Mouse (Mus musculus): ENCODE measurements around the gene Cacnb2. TPM values are rescaled to one million over a fixed set of nuclear protein-coding genes. Genes with fewer than 3 reads are reported as not detected.

The Cacnb2 gene
- total and polyA plus RNA-seq, 3 experiments = not detected

DNA sequence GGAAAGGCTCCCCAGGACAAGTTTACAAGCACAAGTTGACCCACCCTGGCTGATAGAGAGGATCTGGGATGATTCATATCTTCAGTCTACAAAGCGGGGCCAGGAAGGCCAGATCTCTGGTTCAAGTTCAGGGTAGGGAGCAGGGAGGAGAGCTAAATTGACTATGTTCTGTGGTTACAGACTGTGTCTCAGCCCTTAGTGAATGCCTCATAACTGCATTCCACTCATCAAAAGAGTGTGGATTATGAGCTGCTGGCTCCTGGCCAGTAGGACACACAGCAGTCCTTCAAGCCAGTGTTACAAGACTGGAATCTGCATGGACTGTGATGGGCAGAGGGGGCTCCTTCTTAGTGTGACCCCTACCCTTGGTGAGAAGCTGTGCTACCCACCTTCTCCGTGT lies 48.4 kb downstream of the Cacnb2 start:
- no peak overlapping the region for H3K27ac ChIP-seq (ENCODE audit: control insufficient read depth, low read depth, low read length)

DNA sequence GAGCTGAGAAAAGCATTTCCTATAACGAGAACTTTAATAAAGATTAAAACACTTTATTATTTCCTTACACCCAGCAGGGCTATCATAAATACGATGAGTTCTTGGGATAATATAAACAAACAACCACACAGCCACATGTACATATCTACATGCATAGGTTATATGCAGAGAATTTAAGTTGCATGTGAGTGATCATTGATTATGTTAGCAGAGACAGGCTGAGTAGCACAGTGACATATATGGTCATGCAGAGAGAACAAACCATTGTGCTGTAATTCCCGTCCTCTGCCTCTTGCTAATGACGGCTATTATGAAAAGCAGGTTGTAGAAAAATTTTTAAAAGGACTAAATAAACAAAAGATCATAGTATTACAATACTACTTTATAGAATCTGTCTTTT lies 53.8 kb downstream of the Cacnb2 start:
- H3K9me3 ChIP-seq (replicated peaks; ENCODE audit: insufficient read depth, low read length) = no peaks in the 10 kb centered on the region
- no peak for DNase-seq (ENCODE audit: low read depth, low spot score)
- no peak overlapping the region for H3K9ac ChIP-seq (ENCODE audit: control insufficient read depth, low read depth, low read length, poor library complexity, severe bottlenecking)
- TF ChIP-seq CHD2 (IDR thresholded peaks at IDR 0.05; ENCODE audit: low read length) (no peak), TAL1 (IDR thresholded peaks at IDR 0.05; ENCODE audit: low read length) (no peak), MEF2A (IDR thresholded peaks at IDR 0.05; ENCODE audit: extremely low read depth, insufficient replicate concordance, low read depth, low read length, poor library complexity, severe bottlenecking) (no peak), TCF12 (IDR thresholded peaks at IDR 0.05; ENCODE audit: low read depth, low read length) (no peak), MAZ (IDR thresholded peaks at IDR 0.05; ENCODE audit: low read depth, low read length) (no peak), ELF1 (IDR thresholded peaks at IDR 0.05; ENCODE audit: low read depth, low read length) (no peak), ETS1 (IDR thresholded peaks at IDR 0.05; ENCODE audit: low read depth, low read length) (no peak), RAD21 (IDR thresholded peaks at IDR 0.05; ENCODE audit: low read depth, low read length) (no peak), MAX (IDR thresholded peaks at IDR 0.05; ENCODE audit: low read length) (no peak), SIN3A (IDR thresholded peaks at IDR 0.05; ENCODE audit: low read length) (no peak), POLR2AphosphoS5 (IDR thresholded peaks at IDR 0.05; ENCODE audit: borderline replicate concordance, low read depth, low read length) (no peak)
- no peak overlapping the region for H3K4me3 ChIP-seq (ENCODE audit: control insufficient read depth in 1 of 2, insufficient read depth in 1 of 2, low read depth in 2 of 2, low read length in 2 of 2)
- H3K27me3 ChIP-seq (ENCODE audit: control insufficient read depth in 1 of 2, insufficient read depth in 2 of 2, low read length in 2 of 2) = no peaks in the 10 kb centered on the region; a peak in 1 of 4 replicates
- H3K4me1 ChIP-seq (ENCODE audit: control insufficient read depth in 1 of 2, insufficient read depth in 2 of 2, low read length in 2 of 2) = no peaks in the 10 kb centered on the region
- no peaks in the 10 kb centered on the region for H3K36me3 ChIP-seq (ENCODE audit: control insufficient read depth in 1 of 2, insufficient read depth in 2 of 2, low read length in 2 of 2)
- no peaks in the 10 kb centered on the region for H3K79me2 ChIP-seq (ENCODE audit: control insufficient read depth, insufficient read depth, low read length, poor library complexity)
- no peak overlapping the region for H3K27ac ChIP-seq (ENCODE audit: control insufficient read depth, low read depth, low read length)

More for the DNA sequence above, 48.4 kb downstream of the Cacnb2 start:
- no peak overlapping the region for H3K9ac ChIP-seq (ENCODE audit: control insufficient read depth, low read depth, low read length, poor library complexity, severe bottlenecking)
- TF ChIP-seq MYC (IDR thresholded peaks at IDR 0.05; ENCODE audit: low read depth, low read length) (no peak), EP300 (IDR thresholded peaks at IDR 0.05; ENCODE audit: low read depth in 1 of 2, low read length in 2 of 2) (no peak), ELF1 (IDR thresholded peaks at IDR 0.05; ENCODE audit: low read depth, low read length) (no peak), TAL1 (IDR thresholded peaks at IDR 0.05; ENCODE audit: low read length) (no peak)
- no peak for DNase-seq (ENCODE audit: low read depth, low spot score)
- H3K27me3 ChIP-seq (ENCODE audit: control insufficient read depth in 1 of 2, insufficient read depth in 2 of 2, low read length in 2 of 2) = no peaks in the 10 kb centered on the region
- no peaks in the 10 kb centered on the region for H3K9me3 ChIP-seq (replicated peaks; ENCODE audit: insufficient read depth, low read length)
- no peaks in the 10 kb centered on the region for H3K4me1 ChIP-seq (ENCODE audit: control insufficient read depth in 1 of 2, insufficient read depth in 2 of 2, low read length in 2 of 2)
- no peaks in the 10 kb centered on the region for H3K36me3 ChIP-seq (ENCODE audit: control insufficient read depth in 1 of 2, insufficient read depth in 2 of 2, low read length in 2 of 2)
- no peaks in the 10 kb centered on the region for H3K79me2 ChIP-seq (ENCODE audit: control insufficient read depth, insufficient read depth, low read length, poor library complexity)
- no peak overlapping the region for H3K4me3 ChIP-seq (ENCODE audit: control insufficient read depth in 1 of 2, insufficient read depth in 1 of 2, low read depth in 2 of 2, low read length in 2 of 2)

DNA sequence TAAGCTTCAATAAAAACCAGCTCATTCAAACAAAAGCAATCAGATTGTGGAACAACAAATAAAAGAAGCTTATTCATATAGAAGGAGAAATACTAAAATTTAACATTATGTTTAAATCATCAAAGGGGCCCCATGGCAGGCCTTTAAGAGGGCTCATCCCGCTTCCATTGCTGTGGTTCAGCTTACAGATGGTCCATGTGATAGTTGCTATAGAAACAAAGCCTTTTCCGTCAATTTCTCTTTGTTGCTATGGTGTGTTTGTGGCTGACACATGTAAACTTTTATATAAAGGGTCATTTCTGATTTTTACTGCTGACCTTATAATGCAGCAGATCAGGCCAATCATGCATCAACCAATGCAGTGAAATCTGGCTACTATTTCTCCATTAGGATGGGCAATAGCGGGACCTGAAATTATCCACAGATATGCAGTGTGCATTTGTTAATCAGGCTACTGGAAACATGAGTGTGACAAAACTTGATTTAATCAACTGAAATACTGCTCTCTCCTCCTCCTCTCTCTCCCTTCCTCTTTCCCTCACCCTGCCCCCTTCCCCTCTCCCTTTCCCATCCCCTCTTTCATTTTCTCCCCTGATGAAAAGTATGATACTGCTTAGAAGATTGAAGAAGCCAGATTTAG lies 54.4 kb downstream of the Cacnb2 start:
- no peaks in the 10 kb centered on the region for H3K9me3 ChIP-seq (replicated peaks; ENCODE audit: insufficient read depth, low read length)
- H3K4me1 ChIP-seq (ENCODE audit: control insufficient read depth in 1 of 2, insufficient read depth in 2 of 2, low read length in 2 of 2) = no peaks in the 10 kb centered on the region
- H3K4me3 ChIP-seq (ENCODE audit: control insufficient read depth in 1 of 2, insufficient read depth in 1 of 2, low read depth in 2 of 2, low read length in 2 of 2) = no peak overlapping the region
- no peak for DNase-seq (ENCODE audit: low read depth, low spot score)
- TF ChIP-seq MYB (IDR thresholded peaks at IDR 0.05; ENCODE audit: low read depth, low read length) (no peak), TBP (IDR thresholded peaks at IDR 0.05; ENCODE audit: low read depth, low read length) (no peak), NRF1 (IDR thresholded peaks at IDR 0.05; ENCODE audit: insufficient read depth, low read depth, low read length, poor library complexity, severe bottlenecking) (no peak), MAX (IDR thresholded peaks at IDR 0.05; ENCODE audit: low read length) (no peak), MEF2A (IDR thresholded peaks at IDR 0.05; ENCODE audit: extremely low read depth, insufficient replicate concordance, low read depth, low read length, poor library complexity, severe bottlenecking) (no peak), ELF1 (IDR thresholded peaks at IDR 0.05; ENCODE audit: low read depth, low read length) (no peak), RCOR1 (IDR thresholded peaks at IDR 0.05; ENCODE audit: low read depth, low read length) (no peak), ETS1 (IDR thresholded peaks at IDR 0.05; ENCODE audit: low read depth, low read length) (no peak), SIN3A (IDR thresholded peaks at IDR 0.05; ENCODE audit: low read length) (no peak), TAL1 (IDR thresholded peaks at IDR 0.05; ENCODE audit: low read length) (no peak), MYC (IDR thresholded peaks at IDR 0.05; ENCODE audit: low read depth, low read length) (no peak), CHD2 (IDR thresholded peaks at IDR 0.05; ENCODE audit: low read length) (no peak), E2F4 (IDR thresholded peaks at IDR 0.05; ENCODE audit: borderline replicate concordance, low read depth, low read length) (no peak), UBTF (IDR thresholded peaks at IDR 0.05; ENCODE audit: borderline replicate concordance, insufficient read depth, low read depth, low read length) (no peak), NELFE (IDR thresholded peaks at IDR 0.05; ENCODE audit: low read depth, low read length) (no peak), MAZ (IDR thresholded peaks at IDR 0.05; ENCODE audit: low read depth, low read length) (no peak)
- no peaks in the 10 kb centered on the region for H3K79me2 ChIP-seq (ENCODE audit: control insufficient read depth, insufficient read depth, low read length, poor library complexity)
- H3K36me3 ChIP-seq (ENCODE audit: control insufficient read depth in 1 of 2, insufficient read depth in 2 of 2, low read length in 2 of 2) = no peaks in the 10 kb centered on the region
- H3K27ac ChIP-seq (ENCODE audit: control insufficient read depth, low read depth, low read length) = no peak overlapping the region
- no peaks in the 10 kb centered on the region; a peak in 1 of 4 replicates for H3K27me3 ChIP-seq (ENCODE audit: control insufficient read depth in 1 of 2, insufficient read depth in 2 of 2, low read length in 2 of 2)
- no peak overlapping the region for H3K9ac ChIP-seq (ENCODE audit: control insufficient read depth, low read depth, low read length, poor library complexity, severe bottlenecking)

All from MEL (cell line).